Mouse (Mus musculus): ENCODE measurements around the gene Zfp458.
"Not testable (repeated sequence)": the region's sequence is repeated elsewhere in the genome, so short reads cannot be mapped to it uniquely, and the experiment has no call there.

Gene Zfp458

DNA sequence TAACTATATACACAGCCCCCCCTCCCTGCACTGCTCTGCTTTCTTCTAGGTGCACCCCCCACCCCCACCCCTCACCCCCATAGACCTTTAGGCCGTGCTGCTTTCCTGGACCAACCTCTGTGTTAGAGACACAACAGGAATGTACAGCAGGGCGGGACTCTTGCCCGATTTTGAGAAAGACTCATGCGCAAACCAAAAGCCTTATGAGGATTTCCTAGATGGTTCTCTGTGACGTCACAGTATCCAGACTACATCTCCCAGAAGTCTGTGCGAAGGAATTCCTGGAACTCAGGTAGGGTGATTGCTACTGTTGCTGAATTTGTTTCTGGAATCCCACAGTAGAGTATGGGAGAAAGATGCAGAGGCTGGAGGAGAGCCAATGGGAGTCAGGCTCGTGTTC is at the start of gene Zfp458:
Zfp458 (minus strand) TSS at position 153 of the 400 bp plus-strand sequence.
- peak; percentile 73 for DNase-seq (ENCODE audit: low read depth)

DNA sequence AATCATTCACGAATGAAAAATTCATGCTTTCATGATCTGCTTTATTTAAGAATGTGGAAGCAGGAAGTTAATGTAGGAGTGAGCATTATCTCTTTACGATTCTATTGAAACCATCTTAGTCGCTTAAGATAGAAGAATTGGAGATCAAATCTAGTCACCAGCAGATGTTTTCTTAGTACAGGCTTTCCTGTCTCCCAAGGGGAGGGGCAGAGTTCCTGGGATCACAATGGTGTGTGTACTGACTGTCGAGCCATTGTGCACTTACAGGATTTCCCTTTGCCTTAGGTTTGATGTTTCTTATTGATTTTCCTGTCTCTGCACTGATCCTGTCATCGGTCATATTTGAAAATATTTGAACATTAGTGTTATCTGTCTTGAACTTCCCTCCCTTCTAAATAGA is 28.5 kb upstream of the Zfp458 start:
- DNase-seq (ENCODE audit: low read depth), result peak; percentile 9

DNA sequence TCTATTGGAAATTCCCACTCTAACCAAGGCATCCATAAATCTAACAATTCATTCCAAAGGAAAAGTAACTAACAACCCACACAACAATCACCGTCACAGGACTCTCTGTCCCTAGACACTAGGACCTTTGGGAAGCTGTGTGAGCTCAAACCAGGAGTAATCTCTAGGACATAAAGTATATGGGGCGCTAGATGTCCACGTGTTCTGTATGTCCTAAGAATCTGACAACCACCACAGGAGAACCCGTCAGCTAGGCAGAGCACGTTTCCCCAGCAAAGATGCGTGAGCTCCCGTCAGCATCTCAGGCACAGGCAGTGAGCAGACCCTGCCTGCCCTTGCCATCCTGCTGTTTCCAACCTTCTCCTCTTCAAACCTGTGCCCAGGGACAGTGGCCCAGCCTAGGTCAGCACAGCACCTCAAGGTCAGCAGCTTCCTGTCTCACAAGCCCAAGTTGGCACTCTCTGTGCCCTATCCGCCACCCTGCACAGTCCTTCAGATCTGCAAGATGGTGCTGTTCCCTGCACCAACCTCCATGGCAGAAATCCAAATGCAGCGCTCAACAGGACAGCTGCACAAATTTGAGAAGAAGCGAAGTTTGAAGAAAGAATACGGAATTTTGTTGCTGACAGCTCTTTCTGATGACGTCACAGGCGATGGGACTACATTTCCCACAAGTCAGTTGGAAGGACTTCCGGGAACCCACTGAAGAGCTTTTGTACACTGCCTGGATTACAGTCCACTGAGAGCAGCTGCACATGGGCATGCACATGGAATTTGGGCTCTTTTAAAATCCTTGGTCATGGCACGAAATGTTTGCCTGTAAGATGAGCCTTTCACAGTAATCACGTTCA is 27.8 kb upstream of the Zfp458 start, which contains the start of gene Zfp457:
Zfp457 (minus strand) TSS at position 664 of the 851 bp plus-strand sequence.
- peak; percentile 91 for DNase-seq (ENCODE audit: low read depth)

DNA sequence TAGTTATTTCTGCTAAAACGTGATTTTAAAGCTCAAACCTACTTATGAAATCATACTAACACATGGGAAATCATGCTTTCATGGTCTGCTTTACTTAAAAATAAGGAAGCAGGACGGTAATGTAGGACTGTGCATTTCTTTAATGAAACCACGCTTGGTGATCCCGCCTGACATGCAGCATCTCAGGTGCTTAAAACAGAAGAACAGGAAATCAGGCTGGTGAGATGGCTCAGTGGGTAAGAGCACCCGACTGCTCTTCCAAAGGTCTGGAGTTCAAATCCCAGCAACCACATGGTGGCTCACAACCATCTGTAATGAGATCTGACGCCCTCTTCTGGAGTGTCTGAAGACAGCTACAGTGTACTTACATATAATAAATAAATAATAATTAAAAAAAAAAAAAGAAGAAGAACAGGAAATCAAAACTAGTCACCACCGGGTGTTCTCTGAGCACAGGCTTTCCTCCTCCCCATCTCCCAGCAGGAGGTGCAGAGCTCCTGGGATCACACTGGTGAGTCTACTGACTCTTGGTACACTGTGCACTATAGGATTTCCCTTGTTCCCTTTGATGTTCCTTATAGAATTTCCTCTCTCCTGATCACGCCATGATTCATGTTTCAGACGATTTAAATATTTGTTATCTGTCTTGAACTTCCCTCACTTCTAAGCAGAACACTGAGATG is 8.7 kb downstream of the Zfp458 start:
- not testable (repeated sequence) for DNase-seq (ENCODE audit: low read depth)

DNA sequence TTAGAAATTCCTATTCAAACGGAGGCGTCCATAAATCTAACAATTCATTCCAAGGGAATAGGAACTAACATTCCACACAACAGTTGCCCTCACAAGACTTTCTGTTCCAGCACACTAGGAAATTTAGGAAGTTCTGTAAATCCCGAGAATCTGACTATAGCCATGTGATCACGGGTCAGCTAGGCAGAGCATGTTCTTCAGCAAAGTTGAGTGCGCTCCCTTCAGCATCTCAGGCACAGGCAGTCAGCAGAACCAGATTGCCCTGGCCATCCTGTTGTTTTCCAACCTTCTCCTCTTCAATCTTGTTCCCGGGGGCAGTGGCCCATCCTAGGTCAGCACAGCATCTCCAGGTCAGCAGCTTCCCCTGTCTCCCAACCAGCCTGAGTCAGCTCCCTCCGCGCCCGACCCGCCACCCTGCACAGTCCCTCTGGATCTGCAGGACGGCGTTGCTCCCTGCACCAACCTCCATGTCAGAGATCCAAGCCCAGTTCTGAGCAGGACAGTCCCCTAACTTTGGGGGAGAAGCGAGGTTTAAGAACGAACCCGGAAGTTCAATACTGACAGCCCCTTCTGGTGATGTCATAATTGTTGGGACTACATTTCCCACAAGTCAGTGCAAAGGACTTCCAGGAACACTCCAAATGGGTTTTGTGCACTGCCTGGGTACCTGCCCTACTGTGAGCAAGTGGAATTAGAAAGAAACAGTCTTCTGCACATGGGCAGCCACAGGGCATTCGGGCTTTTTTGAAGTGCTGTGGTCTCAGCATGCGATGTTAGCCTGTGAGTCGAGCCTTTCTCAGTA is 9.5 kb downstream of the Zfp458 start:
- peak; percentile 79 for DNase-seq (ENCODE audit: low read depth)

DNA sequence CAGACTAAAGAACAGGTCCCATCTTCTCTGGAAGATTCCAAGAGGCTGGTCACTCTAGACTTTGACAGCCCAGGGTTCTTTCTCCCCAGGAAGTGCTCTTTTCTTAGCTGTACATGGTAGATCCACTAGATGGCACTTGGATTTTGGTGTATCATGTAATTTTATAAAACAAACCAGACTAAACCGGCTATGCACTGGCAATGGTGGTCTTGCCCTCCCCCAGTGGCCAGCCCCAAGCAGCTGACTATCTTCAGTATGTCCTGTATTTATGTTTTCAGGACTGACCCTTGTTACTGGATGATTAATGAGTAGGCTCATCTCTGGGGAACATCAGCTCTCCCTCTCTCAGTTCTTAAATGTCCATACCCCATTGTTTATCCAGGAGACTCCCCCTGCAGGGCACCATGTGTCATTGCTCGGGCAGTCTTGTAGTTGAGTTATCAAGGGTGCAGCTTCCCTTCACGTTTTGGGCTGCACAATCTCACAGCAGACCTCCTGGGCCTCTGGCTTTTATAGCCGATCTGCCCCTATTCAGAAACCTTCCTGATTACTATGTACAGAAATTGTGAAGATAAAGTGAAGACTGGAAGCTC is 64.2 kb downstream of the Zfp458 start:
- peak; percentile 10 for DNase-seq (ENCODE audit: low read depth)

Data from NIH3T3 (cell line).